Mouse (Mus musculus) CD8-positive naive resting alpha-beta T cell, adult 2 months (primary cell): Measurements from ENCODE around the gene R3hdm4.
A peak's percentile ranks its signal among the peaks of the same experiment; 100 is the strongest.

Source experiments
- DNase-seq, 2 experiments: peaks; one replicate each; pipeline ENCODE4 v3.0.0; 2022; ENCODE audit warnings: low read depth in 2 of 2, low spot score in 2 of 2

The R3hdm4 gene

GRCm38 (mm10) chr10:79943471-79943901 is 22.5 kb upstream of the R3hdm4 start:
- DNase-seq: no peak

GRCm38 (mm10) chr10:79942988-79943387 is 22.0 kb upstream of the R3hdm4 start:
- no peak for DNase-seq

- no peak for DNase-seq
These were observed 19.7 kb upstream of the R3hdm4 start for GRCm38 (mm10) chr10:79940749-79941148.

GRCm38 (mm10) chr10:79937775-79938526 is 16.9 kb upstream of the R3hdm4 start:
- DNase-seq: no peak

GRCm38 (mm10) chr10:79936911-79937441 is 16.0 kb upstream of the R3hdm4 start:
- peak; percentile 80 to 84 for DNase-seq

GRCm38 (mm10) chr10:79936284-79936910 is 15.4 kb upstream of the R3hdm4 start:
- no peak for DNase-seq

GRCm38 (mm10) chr10:79934794-79935569 is 14.0 kb upstream of the R3hdm4 start:
- no peak for DNase-seq

- DNase-seq: no peak
These were observed 13.3 kb upstream of the R3hdm4 start for GRCm38 (mm10) chr10:79934272-79934721.

GRCm38 (mm10) chr10:79933861-79934260 is 12.9 kb upstream of the R3hdm4 start:
- DNase-seq: no peak

- DNase-seq: no peak
These were observed 12.2 kb upstream of the R3hdm4 start for GRCm38 (mm10) chr10:79933145-79933679.

GRCm38 (mm10) chr10:79932736-79933135 is 11.7 kb upstream of the R3hdm4 start:
- DNase-seq: no peak

GRCm38 (mm10) chr10:79931797-79932196 is 10.8 kb upstream of the R3hdm4 start:
- DNase-seq: no peak

- DNase-seq: no peak
These were observed 9.8 kb upstream of the R3hdm4 start for GRCm38 (mm10) chr10:79930826-79931186.

GRCm38 (mm10) chr10:79929967-79930825 is 9.2 kb upstream of the R3hdm4 start:
- DNase-seq: no peak

GRCm38 (mm10) chr10:79928907-79929701 is 8.1 kb upstream of the R3hdm4 start:
- no peak for DNase-seq

GRCm38 (mm10) chr10:79928030-79928694 is 7.2 kb upstream of the R3hdm4 start:
- DNase-seq: no peak

GRCm38 (mm10) chr10:79927324-79928029 is 6.5 kb upstream of the R3hdm4 start:
- DNase-seq: peak in 1 of 2 experiments; percentile 55
